Mouse (Mus musculus) neutrophil, adult 83 days (primary cell): ENCODE data around the gene Neil3. TPM values are rescaled to one million over a fixed set of nuclear protein-coding genes. Genes with fewer than 3 reads are reported as not detected.

Source experiments
- total RNA-seq, 2 experiments: library from RNA; stranded (reverse); gene quantifications; one replicate each; pipeline ENCODE4 v1.2.4; 2023

The Neil3 gene
- total RNA-seq = 10 to 100 TPM; 44.1 to 45.7 TPM

GRCm38 (mm10) chr8:53638495-53639171 lies at the start of gene Neil3:
Gene Neil3, minus strand, starts transcription at chr8:53639065.

Other genes with a start within 250 kb of the Neil3 start
- gene Aga, start 127.3 kb downstream of the Neil3 start, total RNA-seq = 10 to 100 TPM; 10.7 to 12.5 TPM